Mouse (Mus musculus) ES-E14 (cell line): ENCODE measurements around the gene Bst2. TPM values are rescaled to one million over a fixed set of nuclear protein-coding genes. Genes with fewer than 3 reads are reported as not detected.
A peak's percentile ranks its signal among the peaks of the same experiment; 100 is the strongest.

ENCODE experiments used
- DNase-seq: peaks from one replicate; pipeline ENCODE4 v3.0.0-alpha.2; 2013; ENCODE audit warnings: low read depth, low spot score
- H3K27ac ChIP-seq: 2 replicates; pipeline ENCODE4 v1.5.1; 2012; ENCODE audit warnings: low read depth, mild to moderate bottlenecking, low read length, moderate library complexity, mixed read lengths; ENCODE audit not compliant: poor library complexity, insufficient read depth, severe bottlenecking
- H3K36me3 ChIP-seq: 2 replicates; pipeline ENCODE4 v1.6.1; 2012; ENCODE audit warnings: mild to moderate bottlenecking, low read length, moderate library complexity, mixed read lengths; ENCODE audit not compliant: control insufficient read depth, poor library complexity, insufficient read depth, severe bottlenecking
- H3K4me1 ChIP-seq, 2 experiments: fragments of 150-350 bp in 1 of 2; sonication (generic) in 1 of 2; 2 replicates each; pipeline ENCODE4 v1.6.1; 2012; ENCODE audit warnings: low read length in 2 of 2, mild to moderate bottlenecking in 1 of 2, mixed read lengths in 1 of 2; ENCODE audit not compliant: control insufficient read depth in 2 of 2, insufficient read depth in 2 of 2, poor library complexity in 1 of 2
- H3K4me3 ChIP-seq, 2 experiments: fragments of 150-350 bp in 1 of 2; sonication (generic) in 1 of 2; 2 replicates each; pipeline ENCODE4 v1.5.1; 2012; ENCODE audit warnings: low read length in 2 of 2, low read depth in 1 of 2, mild to moderate bottlenecking in 1 of 2, mixed read lengths in 1 of 2; ENCODE audit not compliant: insufficient read depth in 1 of 2, poor library complexity in 1 of 2, severe bottlenecking in 1 of 2
- H3K9ac ChIP-seq: 2 replicates; pipeline ENCODE4 v1.6.1; 2012; ENCODE audit warnings: low read depth, mild to moderate bottlenecking, low read length, mixed read lengths; ENCODE audit not compliant: poor library complexity, insufficient read depth, severe bottlenecking
- H3K9me3 ChIP-seq: fragments of 150-350 bp; sonication (generic); 2 replicates; pipeline ENCODE4 v1.6.1; 2012; ENCODE audit warnings: low read depth, mild to moderate bottlenecking, low read length; ENCODE audit not compliant: control insufficient read depth, insufficient read depth
- CHD2 ChIP-seq: IDR thresholded peaks from 2 replicates; pipeline ENCODE4 v1.6.1; 2014; ENCODE audit warnings: mild to moderate bottlenecking, low read depth, low read length, inconsistent platforms
- HCFC1 ChIP-seq: IDR thresholded peaks from 2 replicates; pipeline ENCODE4 v1.6.1; 2012; ENCODE audit warnings: low read length, inconsistent platforms, borderline replicate concordance; ENCODE audit not compliant: insufficient read depth
- MAFK ChIP-seq: IDR thresholded peaks from 2 replicates; pipeline ENCODE4 v1.6.1; 2014; ENCODE audit warnings: mild to moderate bottlenecking, low read depth, low read length, inconsistent platforms; ENCODE audit not compliant: insufficient read depth
- ZC3H11A ChIP-seq: IDR thresholded peaks from 2 replicates; pipeline ENCODE4 v1.6.1; 2012; ENCODE audit warnings: low read depth, mild to moderate bottlenecking, inconsistent platforms, low read length, borderline replicate concordance
- ZNF384 ChIP-seq: IDR thresholded peaks from 2 replicates; pipeline ENCODE4 v1.6.1; 2012; ENCODE audit warnings: low read depth, low read length, inconsistent platforms
- in situ Hi-C, 2 experiments: fragments of 600-800 bp; cut with MboI; formaldehyde crosslinking; loops; one replicate each; pipeline ENCODE4 v1.15.1; 2025; ENCODE audit warnings: low sequenced_read_pairs in 2 of 2, inconsistent platforms in 1 of 2; ENCODE audit not compliant: unreplicated experiment in 2 of 2
- total RNA-seq: library from RNA; depleted of rRNA; stranded (reverse); fragments of 300-350 nt; gene quantifications from 2 replicates; pipeline ENCODE4 v1.2.3, GENCODE M21; 2012; rRNA removed

Gene Bst2
- total RNA-seq = 135 and 207 TPM in 2 replicates

GRCm38 (mm10) chr8:71537028-71537867 lies at the start of gene Bst2:
Gene Bst2, minus strand, starts transcription at chr8:71537456.
- peak within 1 kb of the TSS; percentile 34; the same call in 1 of the 2 replicates for H3K27ac ChIP-seq
- no peak for TF ChIP-seq HCFC1
- TF ChIP-seq CHD2 = no peak
- TF ChIP-seq ZC3H11A = no peak
- TF ChIP-seq ZNF384 = no peak
- TF ChIP-seq MAFK = no peak
- peaks cover 2 to 19% of the 10 kb centered on the region in 2 experiments; a peak in 3 of 4 replicates for H3K4me1 ChIP-seq
- H3K9ac ChIP-seq = peak within 1 kb of the TSS; percentile 74
- H3K9me3 ChIP-seq = no peaks in the 10 kb centered on the region
- in situ Hi-C loops = no loop called here
- peaks cover 11% of the 10 kb centered on the region; the same call in 1 of the 2 replicates for H3K36me3 ChIP-seq
- peak within 1 kb of the TSS; percentile 79 to 96 for H3K4me3 ChIP-seq
- DNase-seq = peak; percentile 95

GRCm38 (mm10) chr8:71586891-71587290 lies 49.6 kb upstream of the Bst2 start:
- no peak for DNase-seq
- in situ Hi-C loops = no loop called here
- no peak for TF ChIP-seq ZNF384
- TF ChIP-seq MAFK = no peak
- no peak for TF ChIP-seq HCFC1
- no peak for TF ChIP-seq CHD2
- no peak for TF ChIP-seq ZC3H11A
- H3K27ac ChIP-seq = no peak overlapping the region
- peaks cover 13% of the 10 kb centered on the region; the same call in 1 of the 2 replicates for H3K36me3 ChIP-seq
- H3K9ac ChIP-seq = no peak overlapping the region
- H3K9me3 ChIP-seq = no peaks in the 10 kb centered on the region
- H3K4me3 ChIP-seq = no peak overlapping the region
- H3K4me1 ChIP-seq = peaks cover 0 to 7% of the 10 kb centered on the region in 2 experiments; a peak in 1 of 4 replicates

- DNase-seq = no peak
- H3K9ac ChIP-seq = no peak overlapping the region
- H3K9me3 ChIP-seq = no peaks in the 10 kb centered on the region
- in situ Hi-C loops = no loop called here
- H3K36me3 ChIP-seq = peaks cover 9% of the 10 kb centered on the region; the same call in 1 of the 2 replicates
- H3K4me3 ChIP-seq = peak overlapping the region; percentile 29 to 31; a peak in 3 of 4 replicates
- no peak overlapping the region for H3K27ac ChIP-seq
- H3K4me1 ChIP-seq = peaks cover 0 to 19% of the 10 kb centered on the region in 2 experiments; a peak in 1 of 4 replicates
- TF ChIP-seq ZC3H11A = no peak
- no peak for TF ChIP-seq CHD2
- TF ChIP-seq MAFK = no peak
- TF ChIP-seq ZNF384 = no peak
- no peak for TF ChIP-seq HCFC1
Measured at GRCm38 (mm10) chr8:71580201-71580600, 42.9 kb upstream of the Bst2 start.

- H3K9ac ChIP-seq = peak overlapping the region; percentile 45
- H3K27ac ChIP-seq = no peak overlapping the region
- peak overlapping the region; percentile 17 to 33; a peak in 3 of 4 replicates for H3K4me3 ChIP-seq
- peaks cover 5% of the 10 kb centered on the region; the same call in 1 of the 2 replicates for H3K36me3 ChIP-seq
- TF ChIP-seq MAFK = no peak
- no peaks in the 10 kb centered on the region for H3K9me3 ChIP-seq
- H3K4me1 ChIP-seq = peaks cover 0 to 16% of the 10 kb centered on the region in 2 experiments; a peak in 1 of 4 replicates
- in situ Hi-C loops = no loop called here
- DNase-seq = no peak
Measured at GRCm38 (mm10) chr8:71579476-71579875, 42.2 kb upstream of the Bst2 start.
